Mouse (Mus musculus): ENCODE measurements around the gene Pikfyve. TPM values are rescaled to one million over a fixed set of nuclear protein-coding genes. Genes with fewer than 3 reads are reported as not detected.
A peak's percentile ranks its signal among the peaks of the same experiment; 100 is the strongest.

The Pikfyve gene
- 23.4 and 28.2 TPM in 2 replicates for total RNA-seq (2014; rRNA removed)
- 8.7 and 10.0 TPM in 2 replicates for polyA plus RNA-seq (2015; fragmentation: Nextera tagmentation; extraction: Ambion mirVana)

GRCm38 (mm10) chr1:65186287-65187073, at the start of gene Pikfyve, which contains the start of gene Idh1:
Pikfyve (plus strand) TSS chr1:65186683.
Idh1 (minus strand) TSS chr1:65186500.
- Histone ChIP-seq H3K4me2 (ENCODE audit: low read depth, low read length) (peak within 1 kb of the TSS; percentile 94), H3K27me3 (ENCODE audit: insufficient read depth, low read length) (no peaks in the 10 kb centered on the region), H3K27ac (peak within 1 kb of the TSS; percentile 83), H3K36me3 (ENCODE audit: insufficient read depth, low read length) (no peaks in the 10 kb centered on the region), H3K4me1 (ENCODE audit: insufficient read depth, low read length) (no peaks in the 10 kb centered on the region; the same call in 1 of the 2 replicates), H3K9ac (replicated peaks; ENCODE audit: low read length) (peak within 1 kb of the TSS; percentile 64), H3K9me3 (ENCODE audit: low read length) (no peaks in the 10 kb centered on the region), H3K4me3 (ENCODE audit: low read length) (peak within 1 kb of the TSS; percentile 93)
- ATAC-seq = peak; percentile 100
- TF ChIP-seq CTCF (IDR thresholded peaks at IDR 0.05; ENCODE audit: low read depth) = peak; percentile 27; the same call in 1 of the 2 replicates
- peak; percentile 98 for DNase-seq (ENCODE audit: low spot score)
- WGBS = 0% methylated on average over 54 of the region's 71 CpGs

DNA sequence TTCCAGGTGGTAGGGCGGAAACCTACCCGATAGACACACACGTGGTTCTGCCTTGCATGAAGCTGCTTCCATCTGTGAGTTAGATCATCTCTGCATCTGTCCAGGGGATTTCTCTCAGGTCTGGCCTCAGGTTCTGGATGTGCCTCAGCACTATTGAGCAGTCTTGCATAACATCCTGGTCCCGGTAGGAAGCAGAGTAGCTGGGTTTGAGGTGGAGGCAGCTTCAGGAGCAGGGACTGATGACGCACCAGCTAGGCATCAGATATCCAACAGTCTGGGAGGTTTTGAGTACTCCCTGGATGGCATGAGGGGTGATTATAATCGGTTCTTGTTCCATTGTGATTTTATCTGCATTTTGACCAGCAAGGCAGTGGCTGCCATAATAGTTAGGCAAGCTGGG, 48.9 kb upstream of the Pikfyve start:
- WGBS = 85% methylated on average over 6 of the region's 6 CpGs
- Histone ChIP-seq H3K27me3 (ENCODE audit: insufficient read depth, low read length) (no peaks in the 10 kb centered on the region), H3K9ac (replicated peaks; ENCODE audit: low read length) (no peak overlapping the region), H3K4me3 (ENCODE audit: low read length) (no peak overlapping the region), H3K36me3 (ENCODE audit: insufficient read depth, low read length) (no peaks in the 10 kb centered on the region), H3K27ac (no peak overlapping the region), H3K9me3 (ENCODE audit: low read length) (no peaks in the 10 kb centered on the region), H3K4me2 (ENCODE audit: low read depth, low read length) (no peak overlapping the region), H3K4me1 (ENCODE audit: insufficient read depth, low read length) (no peaks in the 10 kb centered on the region)
- ATAC-seq (no peak), DNase-seq (ENCODE audit: low spot score) (no peak)
- TF ChIP-seq CTCF (IDR thresholded peaks at IDR 0.05; ENCODE audit: low read depth) = no peak

GRCm38 (mm10) chr1:65144783-65145182, 41.7 kb upstream of the Pikfyve start:
- WGBS = 94% methylated on average over 2 of the region's 2 CpGs

DNA sequence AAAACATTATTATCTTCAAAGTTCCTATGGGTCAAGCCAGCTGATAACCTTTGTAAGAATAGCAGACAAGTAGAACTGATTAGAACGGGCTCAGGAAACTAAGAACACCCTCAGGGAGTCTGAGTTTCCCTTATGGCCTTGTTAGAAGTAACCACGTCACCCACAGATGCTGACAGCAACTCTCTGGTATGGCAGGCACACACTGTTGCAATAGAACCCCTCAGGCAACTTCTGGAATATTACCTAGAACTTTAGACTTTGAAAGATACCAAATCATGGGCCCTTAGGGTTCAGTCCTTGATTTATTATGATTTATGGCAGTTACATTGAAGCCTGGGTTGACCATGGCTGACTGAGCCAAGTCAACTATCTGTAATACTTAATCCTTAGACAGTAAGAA, 39.9 kb upstream of the Pikfyve start:
- H3K4me3 ChIP-seq (ENCODE audit: low read length) = no peak overlapping the region
- no peak overlapping the region for H3K9ac ChIP-seq (replicated peaks; ENCODE audit: low read length)
- no peaks in the 10 kb centered on the region for H3K9me3 ChIP-seq (ENCODE audit: low read length)
- H3K4me1 ChIP-seq (ENCODE audit: insufficient read depth, low read length) = no peaks in the 10 kb centered on the region
- no peaks in the 10 kb centered on the region for H3K36me3 ChIP-seq (ENCODE audit: insufficient read depth, low read length)
- 65% methylated on average over 2 of the region's 2 CpGs for WGBS
- no peak for TF ChIP-seq CTCF (IDR thresholded peaks at IDR 0.05; ENCODE audit: low read depth)
- H3K4me2 ChIP-seq (ENCODE audit: low read depth, low read length) = no peak overlapping the region
- DNase-seq (ENCODE audit: low spot score) (no peak), ATAC-seq (no peak)
- H3K27me3 ChIP-seq (ENCODE audit: insufficient read depth, low read length) = no peaks in the 10 kb centered on the region
- no peak overlapping the region for H3K27ac ChIP-seq

More at GRCm38 (mm10) chr1:65144783-65145182, 41.7 kb upstream of the Pikfyve start:
- H3K4me3 ChIP-seq (ENCODE audit: low read length) = no peak overlapping the region
- H3K9ac ChIP-seq (replicated peaks; ENCODE audit: low read length) = no peak overlapping the region
- H3K27ac ChIP-seq = no peak overlapping the region
- no peak for ATAC-seq
- no peak for TF ChIP-seq CTCF (IDR thresholded peaks at IDR 0.05; ENCODE audit: low read depth)
- no peaks in the 10 kb centered on the region for H3K36me3 ChIP-seq (ENCODE audit: insufficient read depth, low read length)
- no peaks in the 10 kb centered on the region for H3K4me1 ChIP-seq (ENCODE audit: insufficient read depth, low read length)
- DNase-seq (ENCODE audit: low spot score) = no peak
- no peaks in the 10 kb centered on the region for H3K9me3 ChIP-seq (ENCODE audit: low read length)
- no peak overlapping the region for H3K4me2 ChIP-seq (ENCODE audit: low read depth, low read length)
- no peaks in the 10 kb centered on the region for H3K27me3 ChIP-seq (ENCODE audit: insufficient read depth, low read length)

DNA sequence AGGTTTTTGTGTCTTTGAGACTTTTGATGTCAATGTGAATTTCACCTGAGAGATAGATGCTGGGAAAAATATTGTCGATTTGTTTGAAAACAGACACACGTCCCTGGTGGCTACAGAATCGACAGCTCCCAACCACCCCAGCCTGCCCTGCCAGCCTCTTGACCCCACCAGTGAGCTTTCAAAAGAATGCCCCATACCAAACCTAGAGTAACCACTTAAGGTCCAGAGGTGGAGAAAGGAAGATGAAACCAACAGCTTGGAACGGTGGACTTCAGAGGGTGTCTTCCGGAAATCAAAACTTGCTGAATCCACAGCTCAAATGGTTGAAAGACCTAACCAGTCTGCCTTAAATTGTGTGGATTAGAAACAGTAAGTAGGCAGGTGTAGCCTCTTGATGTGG, 39.2 kb upstream of the Pikfyve start:
- 91% methylated on average over 5 of the region's 5 CpGs for WGBS
- TF ChIP-seq CTCF (IDR thresholded peaks at IDR 0.05; ENCODE audit: low read depth) = no peak
- no peaks in the 10 kb centered on the region for H3K27me3 ChIP-seq (ENCODE audit: insufficient read depth, low read length)

GRCm38 (mm10) chr1:65147971-65148370, 38.5 kb upstream of the Pikfyve start:
- Histone ChIP-seq H3K4me1 (ENCODE audit: insufficient read depth, low read length) (no peaks in the 10 kb centered on the region), H3K4me2 (ENCODE audit: low read depth, low read length) (no peak overlapping the region), H3K27ac (no peak overlapping the region), H3K4me3 (ENCODE audit: low read length) (no peak overlapping the region), H3K9ac (replicated peaks; ENCODE audit: low read length) (no peak overlapping the region), H3K9me3 (ENCODE audit: low read length) (no peaks in the 10 kb centered on the region), H3K36me3 (ENCODE audit: insufficient read depth, low read length) (no peaks in the 10 kb centered on the region), H3K27me3 (ENCODE audit: insufficient read depth, low read length) (no peaks in the 10 kb centered on the region)
- ATAC-seq (no peak), DNase-seq (ENCODE audit: low spot score) (no peak)
- TF ChIP-seq CTCF (IDR thresholded peaks at IDR 0.05; ENCODE audit: low read depth) = no peak
- 77% methylated on average over 3 of the region's 3 CpGs for WGBS

More for the DNA sequence above, 39.2 kb upstream of the Pikfyve start:
- ATAC-seq (no peak), DNase-seq (ENCODE audit: low spot score) (no peak)
- Histone ChIP-seq H3K4me1 (ENCODE audit: insufficient read depth, low read length) (no peaks in the 10 kb centered on the region), H3K27ac (no peak overlapping the region), H3K4me2 (ENCODE audit: low read depth, low read length) (no peak overlapping the region), H3K9me3 (ENCODE audit: low read length) (no peaks in the 10 kb centered on the region), H3K36me3 (ENCODE audit: insufficient read depth, low read length) (no peaks in the 10 kb centered on the region), H3K9ac (replicated peaks; ENCODE audit: low read length) (no peak overlapping the region), H3K4me3 (ENCODE audit: low read length) (no peak overlapping the region)

DNA sequence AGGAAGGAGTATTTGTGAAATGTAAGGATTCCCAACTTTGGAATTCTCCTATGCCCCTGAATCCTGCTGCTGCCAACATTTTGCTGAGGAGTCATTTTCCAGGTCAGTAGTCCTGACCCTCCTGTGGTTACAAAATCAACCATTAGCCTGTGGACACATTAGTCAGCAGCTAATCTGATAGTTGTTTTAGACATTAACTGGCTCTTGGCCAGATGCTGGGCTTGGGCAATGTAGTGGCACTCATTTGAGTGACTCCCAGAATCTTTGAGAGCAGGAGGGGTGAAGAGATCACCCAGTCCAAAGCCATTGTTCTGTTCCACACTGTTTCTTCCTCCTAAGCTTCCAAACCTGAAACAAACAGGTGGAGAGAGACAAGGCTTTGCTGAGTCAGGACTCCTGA, 31.7 kb upstream of the Pikfyve start:
- peaks cover 4% of the 10 kb centered on the region; the same call in 1 of the 2 replicates for H3K36me3 ChIP-seq (ENCODE audit: insufficient read depth, low read length)
- no peak overlapping the region for H3K27ac ChIP-seq
- H3K4me1 ChIP-seq (ENCODE audit: insufficient read depth, low read length) = no peaks in the 10 kb centered on the region
- no peak for DNase-seq (ENCODE audit: low spot score)
- ATAC-seq = no peak
- H3K4me2 ChIP-seq (ENCODE audit: low read depth, low read length) = no peak overlapping the region
- H3K27me3 ChIP-seq (ENCODE audit: insufficient read depth, low read length) = no peaks in the 10 kb centered on the region
- no peaks in the 10 kb centered on the region for H3K9me3 ChIP-seq (ENCODE audit: low read length)
- no peak overlapping the region for H3K9ac ChIP-seq (replicated peaks; ENCODE audit: low read length)
- no peak overlapping the region for H3K4me3 ChIP-seq (ENCODE audit: low read length)
- TF ChIP-seq CTCF (IDR thresholded peaks at IDR 0.05; ENCODE audit: low read depth) = no peak

All from hindbrain, postnatal 0 days (tissue).